Mouse (Mus musculus): ENCODE results near the gene Fes. TPM values are rescaled to one million over a fixed set of nuclear protein-coding genes. Genes with fewer than 3 reads are reported as not detected.
"Not testable (repeated sequence)": the region's sequence is repeated elsewhere in the genome, so short reads cannot be mapped to it uniquely, and the experiment has no call there.

Gene Fes
- polyA plus RNA-seq, 1 experiment from 2014 or later = 11.4 TPM

DNA sequence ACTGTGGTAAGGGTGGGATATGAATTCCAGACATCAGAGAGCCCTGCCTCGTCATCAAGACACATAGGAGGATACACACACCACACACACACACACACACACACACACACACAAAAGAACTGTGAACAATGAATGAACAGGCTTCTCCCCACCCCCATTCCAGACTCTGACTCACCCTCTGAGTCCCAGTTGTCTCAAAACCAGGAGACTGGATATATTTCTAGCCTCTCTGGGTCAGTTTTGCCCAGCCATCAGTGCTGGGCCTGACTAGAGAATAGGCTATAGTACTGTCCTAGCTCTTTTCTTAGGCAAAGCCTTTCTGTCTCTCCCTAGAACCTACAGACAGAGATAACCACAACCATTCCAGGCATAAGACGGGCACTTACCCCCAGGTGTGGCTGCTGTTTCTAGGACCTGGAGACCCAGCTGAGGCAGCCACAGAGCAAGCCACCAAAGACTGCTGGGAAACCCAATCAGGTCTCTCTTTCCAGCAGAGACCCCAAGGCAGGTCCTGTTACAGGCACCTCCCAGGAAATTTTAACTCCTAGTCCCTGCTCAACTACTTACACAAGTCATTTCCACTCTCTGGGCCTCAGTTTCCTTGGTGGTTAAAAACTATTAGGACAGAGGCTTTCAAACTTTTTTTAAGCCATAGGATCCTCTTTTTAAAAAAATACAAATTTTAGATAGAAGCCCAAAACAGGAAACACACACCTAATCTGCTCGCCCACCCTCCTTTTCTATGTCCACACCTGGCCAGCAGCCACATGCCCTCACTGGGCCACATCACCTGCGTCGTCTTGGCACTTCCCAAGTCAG lies 13.5 kb upstream of the Fes start:
- peaks cover 16% of the 10 kb centered on the region; the same call in 1 of the 2 replicates for H3K4me1 ChIP-seq (ENCODE audit: control insufficient read depth, insufficient read depth, low read length)

GRCm38 (mm10) chr7:80400571-80400970 lies 12.8 kb upstream of the Fes start:
- Histone ChIP-seq H3K9ac (ENCODE audit: low read depth, low read length) (peak overlapping the region; percentile 94; the same call in 1 of the 2 replicates), H3K9me3 (ENCODE audit: control insufficient read depth, low read length) (no peaks in the 10 kb centered on the region), H3K27ac (ENCODE audit: low read depth, low read length) (0 out of 2 replicates have a peak overlapping the region, but pooled peaks have one; percentile 24), H3K36me3 (ENCODE audit: control insufficient read depth, insufficient read depth, low read length) (peaks cover 21% of the 10 kb centered on the region), H3K27me3 (ENCODE audit: control insufficient read depth, insufficient read depth, low read length) (no peaks in the 10 kb centered on the region), H3K4me2 (replicated peaks; ENCODE audit: low read depth, low read length) (peak overlapping the region; percentile 62), H3K4me1 (ENCODE audit: control insufficient read depth, insufficient read depth, low read length) (peaks cover 16% of the 10 kb centered on the region; the same call in 1 of the 2 replicates), H3K4me3 (ENCODE audit: low read length) (no peak overlapping the region; the same call in 1 of the 2 replicates)
- 77% methylated on average over 6 of the region's 6 CpGs for WGBS
- no peak for ATAC-seq (ENCODE audit: low FRiP score, low TSS enrichment)

More for the DNA sequence above, 13.5 kb upstream of the Fes start:
- peak overlapping the region; percentile 94 for H3K9ac ChIP-seq (ENCODE audit: low read depth, low read length)
- H3K27ac ChIP-seq (ENCODE audit: low read depth, low read length) = peak overlapping the region; percentile 24; the same call in 1 of the 2 replicates
- no peaks in the 10 kb centered on the region for H3K27me3 ChIP-seq (ENCODE audit: control insufficient read depth, insufficient read depth, low read length)
- no peak for ATAC-seq (ENCODE audit: low FRiP score, low TSS enrichment)
- 26% methylated on average over 5 of the region's 5 CpGs for WGBS
- H3K36me3 ChIP-seq (ENCODE audit: control insufficient read depth, insufficient read depth, low read length) = peaks cover 16% of the 10 kb centered on the region
- no peaks in the 10 kb centered on the region for H3K9me3 ChIP-seq (ENCODE audit: control insufficient read depth, low read length)
- H3K4me3 ChIP-seq (ENCODE audit: low read length) = peak overlapping the region; percentile 92
- peak overlapping the region; percentile 62 for H3K4me2 ChIP-seq (replicated peaks; ENCODE audit: low read depth, low read length)

GRCm38 (mm10) chr7:80400099-80400498 lies 12.4 kb upstream of the Fes start:
- 41% methylated on average over 5 of the region's 5 CpGs for WGBS
- ATAC-seq (ENCODE audit: low FRiP score, low TSS enrichment) = no peak
- H3K27ac ChIP-seq (ENCODE audit: low read depth, low read length) = no peak overlapping the region
- no peaks in the 10 kb centered on the region for H3K9me3 ChIP-seq (ENCODE audit: control insufficient read depth, low read length)
- peaks cover 25% of the 10 kb centered on the region for H3K36me3 ChIP-seq (ENCODE audit: control insufficient read depth, insufficient read depth, low read length)
- H3K9ac ChIP-seq (ENCODE audit: low read depth, low read length) = no peak overlapping the region
- H3K4me1 ChIP-seq (ENCODE audit: control insufficient read depth, insufficient read depth, low read length) = peaks cover 16% of the 10 kb centered on the region; the same call in 1 of the 2 replicates
- H3K4me2 ChIP-seq (replicated peaks; ENCODE audit: low read depth, low read length) = no peak overlapping the region; the same call in 1 of the 2 replicates
- H3K27me3 ChIP-seq (ENCODE audit: control insufficient read depth, insufficient read depth, low read length) = no peaks in the 10 kb centered on the region
- H3K4me3 ChIP-seq (ENCODE audit: low read length) = no peak overlapping the region

DNA sequence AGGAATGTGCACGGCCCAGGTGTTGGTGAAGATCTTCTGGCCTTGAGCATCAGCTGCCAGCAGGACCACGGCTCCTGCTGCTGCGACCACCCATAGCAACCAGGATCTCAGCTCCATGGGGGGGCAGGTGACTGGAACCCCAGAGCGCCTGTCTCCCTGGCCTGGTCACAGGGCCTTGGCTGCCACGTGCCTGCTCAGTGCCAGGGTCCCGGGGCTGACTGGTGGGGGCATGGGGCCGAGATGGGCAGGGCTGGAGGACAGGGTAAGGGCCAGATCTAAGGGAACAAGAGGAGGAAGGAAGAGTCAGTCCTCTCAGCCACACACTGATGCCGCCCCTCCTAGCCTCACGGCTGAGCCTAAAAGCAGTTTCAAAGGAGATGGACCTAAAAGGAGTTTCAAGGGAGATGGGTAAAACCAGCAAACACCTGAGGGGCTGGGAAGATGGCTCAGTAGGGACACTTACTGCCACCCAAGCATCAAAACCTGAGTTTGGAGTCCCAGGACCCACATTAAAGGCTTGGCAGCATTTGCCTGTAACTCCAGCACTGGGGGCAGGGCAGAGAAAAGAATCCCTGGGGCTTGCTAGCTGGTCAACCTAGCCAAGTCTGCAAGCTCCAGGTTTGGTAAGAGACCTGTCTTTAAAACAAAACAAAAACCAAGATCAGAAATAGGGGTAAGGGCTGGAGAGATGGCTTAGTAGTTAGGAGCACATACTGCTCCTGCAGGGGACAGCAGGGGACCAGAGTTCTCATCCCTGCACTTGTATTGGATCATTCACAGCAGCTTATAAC lies 11.1 kb upstream of the Fes start:
- H3K36me3 ChIP-seq (ENCODE audit: control insufficient read depth, insufficient read depth, low read length) = peaks cover 32% of the 10 kb centered on the region
- ATAC-seq (ENCODE audit: low FRiP score, low TSS enrichment) = no peak
- no peaks in the 10 kb centered on the region for H3K9me3 ChIP-seq (ENCODE audit: control insufficient read depth, low read length)
- no peaks in the 10 kb centered on the region for H3K27me3 ChIP-seq (ENCODE audit: control insufficient read depth, insufficient read depth, low read length)
- H3K4me1 ChIP-seq (ENCODE audit: control insufficient read depth, insufficient read depth, low read length) = peaks cover 16% of the 10 kb centered on the region; the same call in 1 of the 2 replicates
- WGBS = 84% methylated on average over 9 of the region's 9 CpGs
- no peak overlapping the region for H3K4me2 ChIP-seq (replicated peaks; ENCODE audit: low read depth, low read length)
- no peak overlapping the region for H3K4me3 ChIP-seq (ENCODE audit: low read length)
- no peak overlapping the region for H3K27ac ChIP-seq (ENCODE audit: low read depth, low read length)
- no peak overlapping the region for H3K9ac ChIP-seq (ENCODE audit: low read depth, low read length)

GRCm38 (mm10) chr7:80397986-80398385 lies 10.2 kb upstream of the Fes start:
- WGBS = 90% methylated on average over 9 of the region's 9 CpGs
- Histone ChIP-seq H3K36me3 (ENCODE audit: control insufficient read depth, insufficient read depth, low read length) (peaks cover 41% of the 10 kb centered on the region), H3K9ac (ENCODE audit: low read depth, low read length) (no peak overlapping the region), H3K4me1 (ENCODE audit: control insufficient read depth, insufficient read depth, low read length) (peaks cover 13% of the 10 kb centered on the region; the same call in 1 of the 2 replicates), H3K4me3 (ENCODE audit: low read length) (no peak overlapping the region), H3K9me3 (ENCODE audit: control insufficient read depth, low read length) (no peaks in the 10 kb centered on the region), H3K27ac (ENCODE audit: low read depth, low read length) (no peak overlapping the region), H3K27me3 (ENCODE audit: control insufficient read depth, insufficient read depth, low read length) (no peaks in the 10 kb centered on the region), H3K4me2 (replicated peaks; ENCODE audit: low read depth, low read length) (no peak overlapping the region)
- ATAC-seq (ENCODE audit: low FRiP score, low TSS enrichment) = no peak

DNA sequence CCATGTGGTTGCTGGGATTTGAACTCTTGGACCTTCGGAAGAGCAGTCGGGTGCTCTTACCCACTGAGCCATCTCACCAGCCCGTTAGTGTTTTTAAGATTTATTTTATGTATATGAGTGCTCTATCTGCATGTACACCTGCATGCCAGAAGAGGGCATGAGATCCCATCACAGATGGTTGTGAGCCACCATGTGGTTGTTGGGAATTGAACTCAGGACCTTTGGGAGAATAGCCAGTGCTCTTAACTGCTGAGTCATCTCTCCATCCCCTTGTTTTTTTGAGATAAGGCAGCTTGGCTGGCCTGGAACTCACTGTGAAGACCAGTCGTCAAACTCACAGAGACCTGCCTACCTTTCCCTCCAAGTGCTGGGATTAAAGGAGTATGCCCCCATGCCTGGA lies 8.7 kb upstream of the Fes start:
- peaks cover 56% of the 10 kb centered on the region for H3K36me3 ChIP-seq (ENCODE audit: control insufficient read depth, insufficient read depth, low read length)
- H3K27ac ChIP-seq (ENCODE audit: low read depth, low read length); H3K9me3 ChIP-seq (ENCODE audit: control insufficient read depth, low read length); H3K27me3 ChIP-seq (ENCODE audit: control insufficient read depth, insufficient read depth, low read length); ATAC-seq (ENCODE audit: low FRiP score, low TSS enrichment); H3K4me3 ChIP-seq (ENCODE audit: low read length); H3K9ac ChIP-seq (ENCODE audit: low read depth, low read length); H3K4me2 ChIP-seq (replicated peaks; ENCODE audit: low read depth, low read length): not testable (repeated sequence)
- peaks cover 12% of the 10 kb centered on the region; the same call in 1 of the 2 replicates for H3K4me1 ChIP-seq (ENCODE audit: control insufficient read depth, insufficient read depth, low read length)
- WGBS = 90% methylated on average over 4 of the region's 4 CpGs

DNA sequence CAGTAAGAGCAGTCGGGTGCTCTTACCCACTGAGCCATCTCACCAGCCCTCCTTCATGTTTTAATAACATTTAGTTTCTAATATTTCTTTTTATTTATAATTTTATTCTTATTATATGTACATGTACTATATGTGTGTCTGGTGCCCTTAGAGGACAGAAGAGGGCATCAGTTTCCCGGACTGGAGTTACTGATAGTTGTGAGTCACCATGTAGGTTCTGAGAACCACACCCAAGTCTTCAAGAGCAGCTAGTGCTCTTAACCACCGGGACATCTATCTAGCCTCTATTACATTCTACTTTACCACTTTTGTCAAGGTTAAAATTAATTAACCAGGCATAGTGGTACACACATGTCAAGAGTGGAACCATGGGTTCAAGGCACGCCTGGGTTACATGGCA lies 6.9 kb upstream of the Fes start:
- Histone ChIP-seq H3K4me1 (ENCODE audit: control insufficient read depth, insufficient read depth, low read length) (no peaks in the 10 kb centered on the region), H3K27ac (ENCODE audit: low read depth, low read length) (no peak overlapping the region), H3K9me3 (ENCODE audit: control insufficient read depth, low read length) (no peaks in the 10 kb centered on the region), H3K27me3 (ENCODE audit: control insufficient read depth, insufficient read depth, low read length) (no peaks in the 10 kb centered on the region), H3K4me3 (ENCODE audit: low read length) (no peak overlapping the region), H3K36me3 (ENCODE audit: control insufficient read depth, insufficient read depth, low read length) (peaks cover 73% of the 10 kb centered on the region), H3K9ac (ENCODE audit: low read depth, low read length) (no peak overlapping the region), H3K4me2 (replicated peaks; ENCODE audit: low read depth, low read length) (no peak overlapping the region)
- WGBS = 89% methylated on average over 4 of the region's 4 CpGs
- ATAC-seq (ENCODE audit: low FRiP score, low TSS enrichment) = no peak

DNA sequence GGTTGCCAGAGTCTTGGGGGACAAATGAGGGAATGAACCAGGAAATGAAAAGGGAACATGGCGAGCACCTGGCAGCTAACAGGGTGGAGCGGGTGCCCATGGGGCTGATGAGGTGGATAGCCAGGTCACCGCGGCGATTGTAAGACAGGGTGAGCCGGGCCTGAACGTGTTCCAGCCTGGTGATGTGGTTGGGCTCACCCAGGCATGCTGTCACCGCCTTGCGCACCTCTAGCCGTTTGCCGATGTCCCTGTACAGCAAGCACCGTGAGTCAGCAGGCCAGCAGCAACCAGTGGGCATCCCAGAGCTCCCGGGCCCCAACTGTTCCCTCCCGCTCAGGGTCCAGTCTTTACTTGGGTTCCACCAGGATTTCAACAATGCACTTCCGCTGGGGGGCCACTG lies 4.4 kb upstream of the Fes start:
- H3K4me3 ChIP-seq (ENCODE audit: low read length) = no peak overlapping the region
- H3K4me2 ChIP-seq (replicated peaks; ENCODE audit: low read depth, low read length) = no peak overlapping the region
- WGBS = 93% methylated on average over 15 of the region's 15 CpGs
- no peaks in the 10 kb centered on the region for H3K9me3 ChIP-seq (ENCODE audit: control insufficient read depth, low read length)
- ATAC-seq (ENCODE audit: low FRiP score, low TSS enrichment) = no peak
- no peak overlapping the region for H3K9ac ChIP-seq (ENCODE audit: low read depth, low read length)
- H3K27me3 ChIP-seq (ENCODE audit: control insufficient read depth, insufficient read depth, low read length) = no peaks in the 10 kb centered on the region
- H3K4me1 ChIP-seq (ENCODE audit: control insufficient read depth, insufficient read depth, low read length) = peaks cover 7% of the 10 kb centered on the region; the same call in 1 of the 2 replicates
- no peak overlapping the region for H3K27ac ChIP-seq (ENCODE audit: low read depth, low read length)
- peaks cover 65% of the 10 kb centered on the region for H3K36me3 ChIP-seq (ENCODE audit: control insufficient read depth, insufficient read depth, low read length)

Data from kidney, embryonic 14.5 days (tissue).